8 mouse cellular contexts compared by ENCODE assay signal in genomic region chrX:152705397-152705796, GRCm38 (mm10).
DNase-seq lines count a peak whose midpoint lies in the region; ATAC-seq lines count a peak whose summit lies in the region.

No protein-coding gene starts in this region.

- no peak overlapping the region for H3K27ac ChIP-seq in forebrain, embryonic 13.5 days
- H3K27ac ChIP-seq in forebrain, embryonic 11.5 days (ENCODE audit: low read depth, low read length): no peak overlapping the region
- no peak overlapping the region for H3K27ac ChIP-seq in heart, embryonic 16.5 days (ENCODE audit: low read length)

- peak; percentile 57; the same call in 1 of the 2 replicates for ATAC-seq in forebrain, embryonic 13.5 days
- ATAC-seq in forebrain, embryonic 11.5 days (replicated peaks; ENCODE audit: low FRiP score): no peak
- ATAC-seq in heart, embryonic 16.5 days (replicated peaks; ENCODE audit: extremely low read depth, insufficient read depth, low FRiP score): no peak; the same call in 1 of the 2 replicates
- no peak for ATAC-seq in erythroblast, adult 5-6 weeks (replicated peaks; ENCODE audit: low FRiP score, poor library complexity, severe bottlenecking)

- H3K9me3 ChIP-seq in forebrain, embryonic 13.5 days (replicated peaks): no peaks in the 10 kb centered on the region
- H3K9me3 ChIP-seq in forebrain, embryonic 11.5 days (ENCODE audit: control insufficient read depth, low read length): no peaks in the 10 kb centered on the region
- no peaks in the 10 kb centered on the region for H3K9me3 ChIP-seq in heart, embryonic 16.5 days (replicated peaks; ENCODE audit: control insufficient read depth, low read length)

- no peak overlapping the region for H3K9ac ChIP-seq in forebrain, embryonic 13.5 days
- H3K9ac ChIP-seq in forebrain, embryonic 11.5 days (ENCODE audit: low read length): no peak overlapping the region
- no peak overlapping the region for H3K9ac ChIP-seq in heart, embryonic 16.5 days (ENCODE audit: low read length)

- H3K4me3 ChIP-seq in forebrain, embryonic 13.5 days: no peak overlapping the region
- no peak overlapping the region for H3K4me3 ChIP-seq in forebrain, embryonic 11.5 days (ENCODE audit: low read depth, low read length)
- no peak overlapping the region for H3K4me3 ChIP-seq in heart, embryonic 16.5 days (ENCODE audit: low read length)

- WGBS in forebrain, embryonic 13.5 days: 30% methylated on average over 3 of the region's 3 CpGs
- WGBS in forebrain, embryonic 11.5 days: 22% methylated on average over 3 of the region's 3 CpGs
- 14% methylated on average over 3 of the region's 3 CpGs for WGBS in heart, embryonic 16.5 days

- H3K27me3 ChIP-seq in forebrain, embryonic 13.5 days: peaks cover 16% of the 10 kb centered on the region; the same call in 1 of the 2 replicates
- peaks cover 8% of the 10 kb centered on the region for H3K27me3 ChIP-seq in forebrain, embryonic 11.5 days (ENCODE audit: control insufficient read depth, insufficient read depth, low read length)
- H3K27me3 ChIP-seq in heart, embryonic 16.5 days (ENCODE audit: control insufficient read depth, insufficient read depth, low read length): no peaks in the 10 kb centered on the region

- H3K4me2 ChIP-seq in forebrain, embryonic 13.5 days: no peak overlapping the region
- no peak overlapping the region for H3K4me2 ChIP-seq in forebrain, embryonic 11.5 days (ENCODE audit: low read depth, low read length, severe bottlenecking)
- peak overlapping the region; percentile 8; the same call in 1 of the 2 replicates for H3K4me2 ChIP-seq in heart, embryonic 16.5 days (ENCODE audit: low read depth, low read length)

- H3K4me1 ChIP-seq in forebrain, embryonic 13.5 days: no peaks in the 10 kb centered on the region
- no peaks in the 10 kb centered on the region for H3K4me1 ChIP-seq in forebrain, embryonic 11.5 days (replicated peaks; ENCODE audit: control insufficient read depth, insufficient read depth, low read length)
- no peaks in the 10 kb centered on the region; the same call in 1 of the 2 replicates for H3K4me1 ChIP-seq in heart, embryonic 16.5 days (ENCODE audit: control insufficient read depth, insufficient read depth, low read length)

- no peak for DNase-seq in forebrain, embryonic 11.5 days (ENCODE audit: low spot score)
- DNase-seq in 416B (ENCODE audit: low read depth): peak; percentile 44
- DNase-seq in c-Kit-positive CD71-negative TER-119-negative erythroid progenitor cells, embryonic 14.5 days (ENCODE audit: low read depth): peak; percentile 4
- DNase-seq in layer of hippocampus, adult 8-10 months (ENCODE audit: low spot score in 2 of 2): peak; percentile 5 to 7
- DNase-seq in lung, postnatal 14 days: peak; percentile 56

- no peaks in the 10 kb centered on the region for H3K36me3 ChIP-seq in forebrain, embryonic 13.5 days (ENCODE audit: poor library complexity, severe bottlenecking)
- no peaks in the 10 kb centered on the region for H3K36me3 ChIP-seq in forebrain, embryonic 11.5 days (ENCODE audit: control insufficient read depth, insufficient read depth, low read length)
- no peaks in the 10 kb centered on the region for H3K36me3 ChIP-seq in heart, embryonic 16.5 days (ENCODE audit: control insufficient read depth, insufficient read depth)
